In the genomic region with DNA sequence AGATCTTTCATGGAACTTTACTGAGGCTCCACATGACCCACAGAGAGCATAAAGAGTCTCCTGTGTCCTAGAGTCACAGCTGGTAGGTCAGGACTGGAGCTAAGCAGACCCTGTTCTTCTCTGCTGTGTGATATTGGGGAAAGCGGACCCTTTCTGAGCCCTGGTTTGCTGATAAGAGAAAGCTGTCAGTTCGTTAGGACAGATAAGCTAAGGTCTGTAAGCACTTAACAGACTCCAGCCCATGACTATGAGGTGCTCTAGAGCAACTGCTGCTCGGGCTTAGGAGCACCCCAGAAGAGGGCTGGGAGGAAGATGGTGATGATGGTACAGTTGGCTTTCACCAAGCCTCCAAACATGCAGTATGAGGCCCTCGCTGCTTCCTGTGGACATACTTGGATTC, we compare ENCODE assay signal across 23 mouse cellular contexts.
"Had no signal": no experiment of that assay in that cellular context is flagged by ENCODE, and none has a peak within 500 bp of the region (broad histone marks: within the 10 kb centered on the region; RNA-seq: fewer than 3 reads in every experiment).

No protein-coding gene starts in this region.

- H3K27me3 ChIP-seq: heart, embryonic 13.5 days; heart, embryonic 15.5 days; hindbrain, embryonic 13.5 days; hindbrain, embryonic 15.5 days; limb, embryonic 13.5 days; limb, embryonic 15.5 days had no signal

- H3K36me3 ChIP-seq: hindbrain, embryonic 13.5 days; hindbrain, embryonic 15.5 days; limb, embryonic 13.5 days; limb, embryonic 15.5 days had no signal

- H3K27ac ChIP-seq: heart, adult 2 months; heart, embryonic 13.5 days; heart, embryonic 15.5 days; hindbrain, embryonic 13.5 days; hindbrain, embryonic 15.5 days; hindbrain, postnatal 0 days; layer of hippocampus, adult 2 months; limb, embryonic 13.5 days; limb, embryonic 15.5 days had no signal

- H3K9me3 ChIP-seq: heart, embryonic 13.5 days; heart, embryonic 15.5 days; hindbrain, embryonic 13.5 days; hindbrain, embryonic 15.5 days; limb, embryonic 13.5 days; limb, embryonic 15.5 days had no signal

- DNase-seq: forebrain, postnatal 0 days; gastrocnemius, postnatal 14 days; gastrocnemius, postnatal 36 days; heart, adult 2 months; heart, postnatal 14 days; heart, postnatal 36 days; kidney, adult 11 months; kidney, adult 8-10 months; kidney, postnatal 10 days; kidney, postnatal 25 days; kidney, postnatal 4 days; layer of hippocampus, postnatal 36 days; left cerebral cortex, postnatal 4 days had no signal

- H3K4me2 ChIP-seq: heart, embryonic 11.5 days; heart, embryonic 13.5 days; heart, embryonic 15.5 days; hindbrain, embryonic 13.5 days; hindbrain, embryonic 15.5 days; limb, embryonic 13.5 days; limb, embryonic 15.5 days had no signal

- ATAC-seq: forebrain, postnatal 0 days; hindbrain, postnatal 0 days; intestine, embryonic 16.5 days had no signal

- H3K4me3 ChIP-seq: heart, adult 2 months; heart, embryonic 13.5 days; heart, embryonic 15.5 days; hindbrain, embryonic 13.5 days; hindbrain, embryonic 15.5 days; layer of hippocampus, adult 2 months; limb, embryonic 13.5 days; limb, embryonic 15.5 days had no signal

- H3K9ac ChIP-seq: forebrain, postnatal 0 days; heart, embryonic 13.5 days; heart, embryonic 15.5 days; hindbrain, embryonic 13.5 days; hindbrain, embryonic 15.5 days; limb, embryonic 13.5 days; limb, embryonic 15.5 days had no signal
